Comparison of ENCODE assay signal across 11 mouse cellular contexts in the genomic region with DNA sequence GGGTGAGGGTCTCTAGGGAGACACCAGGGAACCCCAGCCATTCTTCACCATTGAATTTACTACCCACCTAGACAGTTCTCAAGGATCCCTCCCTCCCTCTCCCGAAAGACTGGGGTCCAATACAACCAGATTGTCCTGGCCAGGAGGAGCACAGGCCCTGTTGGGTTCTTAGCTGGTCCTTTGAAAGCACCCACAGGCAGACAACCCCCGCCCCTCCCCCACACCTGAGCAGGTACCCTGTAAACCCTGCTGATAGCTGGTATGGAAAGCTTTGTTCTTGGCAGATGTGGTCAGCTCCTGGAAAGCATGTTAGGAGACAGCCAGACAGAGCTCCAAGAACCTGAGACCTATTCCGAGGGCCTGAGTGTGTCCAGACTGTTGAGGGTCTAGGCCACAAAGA.
DNase-seq lines count a peak whose midpoint lies in the region.
"Had no signal": no experiment of that assay in that cellular context is flagged by ENCODE, and none has a peak within 500 bp of the region (broad histone marks: within the 10 kb centered on the region; RNA-seq: fewer than 3 reads in every experiment).

No protein-coding gene starts in this region.

- peak; percentile 39 to 42 for DNase-seq in cerebellum, adult 18-20 months
- DNase-seq in cerebellum, postnatal 36 days = no peak
- peak; percentile 45 for DNase-seq in kidney, postnatal 10 days
- DNase-seq in kidney, postnatal 36 days = no peak
- DNase-seq in right cerebral cortex, postnatal 4 days = peak; percentile 38
- no peak for DNase-seq in right cerebral cortex, postnatal 36 days (ENCODE audit: low spot score in 2 of 2)
- peak; percentile 40 to 63 for DNase-seq in cerebellum, postnatal 14 days
- no peak for DNase-seq in frontal cortex, postnatal 10 days (ENCODE audit: low spot score in 2 of 2)
- DNase-seq: B cell, adult 2 months; liver, embryonic 13.5 days; lung, postnatal 4 days had no signal

Comparison
In these comparisons a context has a peak if more than half of its experiments do, and no peak if none do; other contexts are left out.
1. DNase-seq: peak in cerebellum, adult 18-20 months (2 of 2), kidney, postnatal 10 days (single experiment), right cerebral cortex, postnatal 4 days (single experiment) and cerebellum, postnatal 14 days (2 of 2); none in cerebellum, postnatal 36 days (0 of 2), kidney, postnatal 36 days (0 of 2), right cerebral cortex, postnatal 36 days (0 of 2) and frontal cortex, postnatal 10 days (0 of 2).